In the genomic region with DNA sequence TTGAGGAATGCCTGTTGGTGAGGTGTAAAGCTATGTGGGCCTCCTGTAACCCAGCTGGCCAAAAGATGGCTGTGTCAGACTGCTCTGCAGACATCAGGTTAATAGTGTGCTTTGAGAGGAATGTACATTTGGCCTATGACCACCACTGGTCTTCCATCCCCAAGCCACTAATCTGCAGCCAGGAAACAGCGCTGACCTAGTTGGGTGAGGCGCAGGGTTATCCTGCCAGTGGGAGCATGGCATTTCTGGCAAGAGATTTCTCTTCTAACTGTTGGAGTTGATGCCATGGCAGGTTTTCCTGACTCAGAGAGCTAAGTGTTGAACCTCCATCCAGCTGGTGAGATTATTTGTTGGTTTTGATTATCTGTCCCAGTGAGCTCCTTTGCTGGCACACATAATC, we compare ENCODE assay signal across 17 mouse cellular contexts.
DNase-seq lines count a peak whose midpoint lies in the region; ATAC-seq lines count a peak whose summit lies in the region.
"Had no signal": no experiment of that assay in that cellular context is flagged by ENCODE, and none has a peak within 500 bp of the region (broad histone marks: within the 10 kb centered on the region; RNA-seq: fewer than 3 reads in every experiment).

No protein-coding gene starts in this region.

- H3K4me3 ChIP-seq in midbrain, embryonic 15.5 days, result no peak overlapping the region
- H3K4me3 ChIP-seq: embryonic facial prominence, embryonic 13.5 days; forebrain, embryonic 10.5 days; hindbrain, embryonic 12.5 days; kidney, embryonic 15.5 days; limb, embryonic 13.5 days; neural tube, embryonic 12.5 days had no signal

- no peaks in the 10 kb centered on the region for H3K9me3 ChIP-seq in midbrain, embryonic 15.5 days
- H3K9me3 ChIP-seq: embryonic facial prominence, embryonic 13.5 days; forebrain, embryonic 10.5 days; hindbrain, embryonic 12.5 days; kidney, embryonic 15.5 days; limb, embryonic 13.5 days; neural tube, embryonic 12.5 days had no signal

- no peaks in the 10 kb centered on the region for H3K36me3 ChIP-seq in midbrain, embryonic 15.5 days (replicated peaks)
- H3K36me3 ChIP-seq: kidney, embryonic 15.5 days had no signal

- no peak for ATAC-seq in megakaryocyte, adult 5-6 weeks (ENCODE audit: poor library complexity, severe bottlenecking)
- ATAC-seq in midbrain, embryonic 15.5 days (replicated peaks), result no peak
- ATAC-seq: activated CD4-positive, CD25-positive, alpha-beta regulatory T cell, adult 4 months had no signal

- H3K9ac ChIP-seq in midbrain, embryonic 15.5 days, result no peak overlapping the region
- H3K9ac ChIP-seq: embryonic facial prominence, embryonic 13.5 days; hindbrain, embryonic 12.5 days; kidney, embryonic 15.5 days; limb, embryonic 13.5 days; neural tube, embryonic 12.5 days had no signal

- peak; percentile 89 for DNase-seq in heart, adult 11 months
- no peak for DNase-seq in heart, adult 9 months (ENCODE audit: low spot score in 2 of 2)
- peak; percentile 94 for DNase-seq in brain, adult 2 months (ENCODE audit: low read depth, low spot score)
- peak; percentile 90 for DNase-seq in cerebellum, adult 9-11 months
- DNase-seq in gastrocnemius, adult 8-10 months (ENCODE audit: low spot score in 2 of 2), result peak; percentile 37 to 67
- no peak for DNase-seq in embryo, embryonic 10.5 days (ENCODE audit: low spot score)
- DNase-seq: lung, postnatal 10 days; thymus, postnatal 14 days had no signal

- H3K27me3 ChIP-seq in midbrain, embryonic 15.5 days (replicated peaks), result no peaks in the 10 kb centered on the region
- H3K27me3 ChIP-seq: embryonic facial prominence, embryonic 13.5 days; hindbrain, embryonic 12.5 days; kidney, embryonic 15.5 days; limb, embryonic 13.5 days; neural tube, embryonic 12.5 days had no signal

- no peak overlapping the region for H3K27ac ChIP-seq in midbrain, embryonic 15.5 days
- H3K27ac ChIP-seq: embryonic facial prominence, embryonic 13.5 days; forebrain, embryonic 10.5 days; hindbrain, embryonic 12.5 days; kidney, embryonic 15.5 days; limb, embryonic 13.5 days; neural tube, embryonic 12.5 days had no signal

- WGBS in midbrain, embryonic 15.5 days, result 93% methylated on average over 2 of the region's 2 CpGs

- H3K4me2 ChIP-seq in midbrain, embryonic 15.5 days, result no peak overlapping the region
- H3K4me2 ChIP-seq: embryonic facial prominence, embryonic 13.5 days; hindbrain, embryonic 12.5 days; kidney, embryonic 15.5 days; limb, embryonic 13.5 days; neural tube, embryonic 12.5 days had no signal

- no peaks in the 10 kb centered on the region for H3K4me1 ChIP-seq in midbrain, embryonic 15.5 days
- H3K4me1 ChIP-seq: forebrain, embryonic 10.5 days; hindbrain, embryonic 12.5 days; kidney, embryonic 15.5 days; limb, embryonic 13.5 days; neural tube, embryonic 12.5 days had no signal

Comparison
In these comparisons a context has a peak if more than half of its experiments do, and no peak if none do; other contexts are left out.
1. DNase-seq: peak in heart, adult 11 months (single experiment), brain, adult 2 months (single experiment), cerebellum, adult 9-11 months (single experiment) and gastrocnemius, adult 8-10 months (2 of 2); none in heart, adult 9 months (0 of 2) and embryo, embryonic 10.5 days (single experiment).